Mouse (Mus musculus): Measurements from ENCODE around the gene Gm49322.
"Not testable (repeated sequence)": the region's sequence is repeated elsewhere in the genome, so short reads cannot be mapped to it uniquely, and the experiment has no call there.

Gm49322 gene

GRCm38 (mm10) chr10:80605721-80606120 lies at the start of gene Gm49322:
Gene Gm49322, plus strand, starts transcription at chr10:80606021.
- not testable (repeated sequence) for H3K27me3 ChIP-seq (ENCODE audit: control insufficient read depth, insufficient read depth, low read length, poor library complexity, severe bottlenecking); H3K36me3 ChIP-seq (ENCODE audit: control insufficient read depth, insufficient read depth, low read length, poor library complexity, severe bottlenecking); DNase-seq (ENCODE audit: low read depth, low spot score)

GRCm38 (mm10) chr10:80557346-80557965 lies 48.4 kb upstream of the Gm49322 start:
- DNase-seq (ENCODE audit: low read depth, low spot score): peak; percentile 65
- no peaks in the 10 kb centered on the region; the same call in 1 of the 2 replicates for H3K36me3 ChIP-seq (ENCODE audit: control insufficient read depth, insufficient read depth, low read length, poor library complexity, severe bottlenecking)
- no peaks in the 10 kb centered on the region for H3K27me3 ChIP-seq (ENCODE audit: control insufficient read depth, insufficient read depth, low read length, poor library complexity, severe bottlenecking)

GRCm38 (mm10) chr10:80559431-80559830 lies 46.4 kb upstream of the Gm49322 start:
- Histone ChIP-seq H3K27me3 (ENCODE audit: control insufficient read depth, insufficient read depth, low read length, poor library complexity, severe bottlenecking) (no peaks in the 10 kb centered on the region), H3K36me3 (ENCODE audit: control insufficient read depth, insufficient read depth, low read length, poor library complexity, severe bottlenecking) (no peaks in the 10 kb centered on the region)
- no peak for DNase-seq (ENCODE audit: low read depth, low spot score)

GRCm38 (mm10) chr10:80560621-80561020 lies 45.2 kb upstream of the Gm49322 start:
- no peak for DNase-seq (ENCODE audit: low read depth, low spot score)
- Histone ChIP-seq H3K27me3 (ENCODE audit: control insufficient read depth, insufficient read depth, low read length, poor library complexity, severe bottlenecking) (no peaks in the 10 kb centered on the region), H3K36me3 (ENCODE audit: control insufficient read depth, insufficient read depth, low read length, poor library complexity, severe bottlenecking) (no peaks in the 10 kb centered on the region)

GRCm38 (mm10) chr10:80561116-80561944 lies 44.5 kb upstream of the Gm49322 start, which contains the start of gene Rexo1:
Gene Rexo1, minus strand, starts transcription at chr10:80561560.
- Histone ChIP-seq H3K36me3 (ENCODE audit: control insufficient read depth, insufficient read depth, low read length, poor library complexity, severe bottlenecking) (no peaks in the 10 kb centered on the region), H3K27me3 (ENCODE audit: control insufficient read depth, insufficient read depth, low read length, poor library complexity, severe bottlenecking) (no peaks in the 10 kb centered on the region)
- peak; percentile 95 for DNase-seq (ENCODE audit: low read depth, low spot score)

- H3K27me3 ChIP-seq (ENCODE audit: control insufficient read depth, insufficient read depth, low read length, poor library complexity, severe bottlenecking): no peaks in the 10 kb centered on the region
- peak; percentile 92 for DNase-seq (ENCODE audit: low read depth, low spot score)
These were observed 39.3 kb upstream of the Gm49322 start for GRCm38 (mm10) chr10:80566375-80567092.

GRCm38 (mm10) chr10:80568876-80569275 lies 36.9 kb upstream of the Gm49322 start:
- DNase-seq (ENCODE audit: low read depth, low spot score): no peak
- no peaks in the 10 kb centered on the region for H3K27me3 ChIP-seq (ENCODE audit: control insufficient read depth, insufficient read depth, low read length, poor library complexity, severe bottlenecking)
- peaks cover 3% of the 10 kb centered on the region; the same call in 1 of the 2 replicates for H3K36me3 ChIP-seq (ENCODE audit: control insufficient read depth, insufficient read depth, low read length, poor library complexity, severe bottlenecking)

More at GRCm38 (mm10) chr10:80566375-80567092, 39.3 kb upstream of the Gm49322 start:
- peaks cover 3% of the 10 kb centered on the region; the same call in 1 of the 2 replicates for H3K36me3 ChIP-seq (ENCODE audit: control insufficient read depth, insufficient read depth, low read length, poor library complexity, severe bottlenecking)

- DNase-seq (ENCODE audit: low read depth, low spot score): peak; percentile 75
- H3K27me3 ChIP-seq (ENCODE audit: control insufficient read depth, insufficient read depth, low read length, poor library complexity, severe bottlenecking): no peaks in the 10 kb centered on the region
- H3K36me3 ChIP-seq (ENCODE audit: control insufficient read depth, insufficient read depth, low read length, poor library complexity, severe bottlenecking): peaks cover 3% of the 10 kb centered on the region; the same call in 1 of the 2 replicates
These were observed 36.2 kb upstream of the Gm49322 start for GRCm38 (mm10) chr10:80569664-80570066.

- no peak for DNase-seq (ENCODE audit: low read depth, low spot score)
These were observed 35.4 kb upstream of the Gm49322 start for GRCm38 (mm10) chr10:80570419-80570818.

GRCm38 (mm10) chr10:80570871-80571836 lies 34.7 kb upstream of the Gm49322 start:
- Histone ChIP-seq H3K27me3 (ENCODE audit: control insufficient read depth, insufficient read depth, low read length, poor library complexity, severe bottlenecking) (no peaks in the 10 kb centered on the region), H3K36me3 (ENCODE audit: control insufficient read depth, insufficient read depth, low read length, poor library complexity, severe bottlenecking) (peaks cover 3% of the 10 kb centered on the region; the same call in 1 of the 2 replicates)
- peak; percentile 74 for DNase-seq (ENCODE audit: low read depth, low spot score)

More at GRCm38 (mm10) chr10:80570419-80570818, 35.4 kb upstream of the Gm49322 start:
- H3K36me3 ChIP-seq (ENCODE audit: control insufficient read depth, insufficient read depth, low read length, poor library complexity, severe bottlenecking): peaks cover 3% of the 10 kb centered on the region; the same call in 1 of the 2 replicates
- no peaks in the 10 kb centered on the region for H3K27me3 ChIP-seq (ENCODE audit: control insufficient read depth, insufficient read depth, low read length, poor library complexity, severe bottlenecking)

GRCm38 (mm10) chr10:80572477-80572876 lies 33.3 kb upstream of the Gm49322 start:
- DNase-seq (ENCODE audit: low read depth, low spot score): no peak

GRCm38 (mm10) chr10:80573944-80574343 lies 31.9 kb upstream of the Gm49322 start:
- no peak for DNase-seq (ENCODE audit: low read depth, low spot score)
- Histone ChIP-seq H3K27me3 (ENCODE audit: control insufficient read depth, insufficient read depth, low read length, poor library complexity, severe bottlenecking) (no peaks in the 10 kb centered on the region), H3K36me3 (ENCODE audit: control insufficient read depth, insufficient read depth, low read length, poor library complexity, severe bottlenecking) (no peaks in the 10 kb centered on the region)

More at GRCm38 (mm10) chr10:80572477-80572876, 33.3 kb upstream of the Gm49322 start:
- H3K36me3 ChIP-seq (ENCODE audit: control insufficient read depth, insufficient read depth, low read length, poor library complexity, severe bottlenecking): peaks cover 3% of the 10 kb centered on the region; the same call in 1 of the 2 replicates
- H3K27me3 ChIP-seq (ENCODE audit: control insufficient read depth, insufficient read depth, low read length, poor library complexity, severe bottlenecking): no peaks in the 10 kb centered on the region

GRCm38 (mm10) chr10:80574896-80575295 lies 30.9 kb upstream of the Gm49322 start:
- Histone ChIP-seq H3K36me3 (ENCODE audit: control insufficient read depth, insufficient read depth, low read length, poor library complexity, severe bottlenecking) (no peaks in the 10 kb centered on the region), H3K27me3 (ENCODE audit: control insufficient read depth, insufficient read depth, low read length, poor library complexity, severe bottlenecking) (no peaks in the 10 kb centered on the region)
- no peak for DNase-seq (ENCODE audit: low read depth, low spot score)

GRCm38 (mm10) chr10:80575925-80576324 lies 29.9 kb upstream of the Gm49322 start:
- H3K36me3 ChIP-seq (ENCODE audit: control insufficient read depth, insufficient read depth, low read length, poor library complexity, severe bottlenecking): no peaks in the 10 kb centered on the region
- DNase-seq (ENCODE audit: low read depth, low spot score): no peak
- H3K27me3 ChIP-seq (ENCODE audit: control insufficient read depth, insufficient read depth, low read length, poor library complexity, severe bottlenecking): no peaks in the 10 kb centered on the region

Measured in splenic B cell, adult 2 months (primary cell).